Mouse (Mus musculus) cerebellum, adult 2 months (tissue): Measurements from ENCODE around the gene Htr7.

ENCODE experiments used
- CTCF ChIP-seq: fragments of 200-500 bp; IDR thresholded peaks from 2 replicates; pipeline ENCODE4 v1.5.1; 2011; ENCODE audit warnings: low read depth, mild to moderate bottlenecking, control low read depth, low read length, moderate library complexity, borderline replicate concordance; ENCODE audit not compliant: insufficient read depth
- POLR2A ChIP-seq: fragments of 200-500 bp; IDR thresholded peaks from 2 replicates; pipeline ENCODE4 v1.6.1; 2011; ENCODE audit warnings: low read length, control low read depth, borderline replicate concordance; ENCODE audit not compliant: insufficient read depth

- TF ChIP-seq CTCF (no peak), POLR2A (no peak)
Measured at GRCm38 (mm10) chr19:35924418-35924817, 132.9 kb downstream of the Htr7 start.
